Mouse (Mus musculus): Measurements from ENCODE around the gene Gm10647. TPM values are rescaled to one million over a fixed set of nuclear protein-coding genes. Genes with fewer than 3 reads are reported as not detected.

Gm10647 gene
- polyA plus RNA-seq, 1 experiment from 2014 or later = 0.08 TPM

DNA sequence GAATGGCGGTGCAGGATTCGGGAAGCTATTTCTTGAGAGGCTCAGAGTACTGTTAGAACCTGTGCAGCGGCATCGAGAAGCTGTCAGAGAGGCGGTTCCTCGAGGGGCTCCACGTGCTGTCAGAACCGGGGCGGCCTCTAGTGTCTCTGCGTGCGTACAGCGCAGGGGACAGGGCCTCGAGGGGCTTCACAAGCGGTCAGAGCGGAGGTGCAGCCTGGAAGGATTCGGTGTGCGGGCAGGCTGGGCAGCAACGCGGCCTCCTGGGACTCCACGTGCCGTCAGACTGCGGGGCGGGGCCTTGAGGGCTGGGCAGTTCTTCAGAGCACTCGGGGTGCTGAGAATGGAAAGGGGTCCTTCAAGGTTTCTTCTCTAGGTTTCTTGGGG is 38.2 kb downstream of the Gm10647 start:
- DNase-seq (ENCODE audit: low read depth, low spot score) (no peak), ATAC-seq (peak; percentile 27)
- ChIA-PET CTCF (no interaction called here), POLR2A (no interaction called here)
- H3K27me3 ChIP-seq = no peaks in the 10 kb centered on the region
- no peak for TF ChIP-seq CTCF (IDR thresholded peaks at IDR 0.05)
- in situ Hi-C loops (cut with MboI; ENCODE audit: low pct_unique_long_range_greater_than_20kb) = no loop called here

DNA sequence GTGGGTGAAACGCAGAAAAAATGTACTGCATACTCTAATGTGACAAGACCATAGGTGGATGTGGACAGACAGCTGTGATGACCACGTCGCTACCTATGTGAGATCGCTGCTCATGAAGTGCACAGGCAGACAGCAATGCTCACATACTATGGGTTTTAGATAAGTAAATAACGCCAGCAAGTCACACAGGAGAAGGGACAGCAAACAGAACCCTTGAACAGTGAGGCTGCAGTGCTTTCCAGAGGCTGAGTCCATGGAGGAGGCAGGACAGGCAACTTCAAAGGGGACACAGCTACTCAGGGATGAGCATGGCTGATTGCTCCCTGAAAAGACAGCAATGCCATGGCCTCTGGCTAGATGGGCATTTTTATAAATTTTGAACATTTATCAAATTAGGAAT is 50.0 kb downstream of the Gm10647 start:
- TF ChIP-seq CTCF (IDR thresholded peaks at IDR 0.05) = no peak
- DNase-seq (ENCODE audit: low read depth, low spot score) = no peak
- POLR2A ChIA-PET = interaction anchor here (0.5 kb wide), 1 partner anchor 124 kb away, joined by 3 read pairs; no protein-coding TSS in a partner anchor
- H3K27me3 ChIP-seq = no peaks in the 10 kb centered on the region
- no peak for ATAC-seq
- CTCF ChIA-PET = interaction anchor here (1.2 to 1.6 kb wide), 3 partner anchors 9 to 19 kb away, joined by 3 read pairs; no protein-coding TSS in a partner anchor
- in situ Hi-C loops (cut with MboI; ENCODE audit: low pct_unique_long_range_greater_than_20kb) = no loop called here

Other genes with a start within 250 kb of the Gm10647 start
- 57.5 TPM for gene Usp3, start 203.9 kb upstream of the Gm10647 start, polyA plus RNA-seq (2021)
- 27.9 TPM for gene Car12, start 83.4 kb upstream of the Gm10647 start, polyA plus RNA-seq (2021)
- gene Aph1b, start 1.5 kb upstream of the Gm10647 start, polyA plus RNA-seq (2021) = 10.3 TPM
- 7.8 TPM for gene Aph1c, start 37.7 kb downstream of the Gm10647 start, polyA plus RNA-seq (2021)
- gene Rab8b, start 122.6 kb downstream of the Gm10647 start, polyA plus RNA-seq (2021) = 21.8 TPM
- 377 TPM for gene Rps27l, start 149.0 kb downstream of the Gm10647 start, polyA plus RNA-seq (2021)
- gene Lactb, start 178.4 kb downstream of the Gm10647 start, polyA plus RNA-seq (2021) = 55.2 TPM